23 mouse cellular contexts compared by ENCODE assay signal in genomic region chr17:72661678-72662077, GRCm38 (mm10). TPM values are rescaled to one million over a fixed set of nuclear protein-coding genes. Genes with fewer than 3 reads are reported as not detected.
"Had no signal": no experiment of that assay in that cellular context is flagged by ENCODE, and none has a peak within 500 bp of the region (broad histone marks: within the 10 kb centered on the region; RNA-seq: fewer than 3 reads in every experiment).

No protein-coding gene starts in this region.

- H3K27me3 ChIP-seq: limb, embryonic 15.5 days; midbrain, embryonic 12.5 days; midbrain, embryonic 15.5 days; neural tube, embryonic 12.5 days; neural tube, embryonic 15.5 days had no signal

- H3K36me3 ChIP-seq: limb, embryonic 15.5 days; midbrain, embryonic 12.5 days; midbrain, embryonic 15.5 days; neural tube, embryonic 12.5 days; neural tube, embryonic 15.5 days had no signal

- H3K4me3 ChIP-seq: layer of hippocampus, adult 2 months; limb, embryonic 15.5 days; midbrain, embryonic 12.5 days; midbrain, embryonic 15.5 days; neural tube, embryonic 12.5 days; neural tube, embryonic 15.5 days had no signal

- DNase-seq: kidney, adult 11 months; kidney, adult 9 months; kidney, postnatal 25 days; layer of hippocampus, adult 9-11 months; liver, postnatal 0 days; lung, embryonic 14.5 days; lung, postnatal 36 days; right cerebral cortex, adult 18-20 months; right cerebral cortex, postnatal 14 days; right cerebral cortex, postnatal 4 days; thymus, adult 2 months; thymus, postnatal 14 days; thymus, postnatal 4 days had no signal

- H3K27ac ChIP-seq: kidney, postnatal 0 days; layer of hippocampus, adult 2 months; limb, embryonic 15.5 days; liver, embryonic 14.5 days; midbrain, embryonic 12.5 days; midbrain, embryonic 15.5 days; neural tube, embryonic 12.5 days; neural tube, embryonic 15.5 days; stomach, postnatal 0 days had no signal

- H3K4me1 ChIP-seq: limb, embryonic 15.5 days had no signal

- ATAC-seq: liver, postnatal 0 days; lung, postnatal 0 days; midbrain, embryonic 15.5 days had no signal

- H3K9me3 ChIP-seq: limb, embryonic 15.5 days; midbrain, embryonic 12.5 days; midbrain, embryonic 15.5 days; neural tube, embryonic 12.5 days; neural tube, embryonic 15.5 days had no signal

RNA-seq across cellular contexts. Expression of gene Alk, which starts 57.3 kb away (rescaled TPM):
- polyA plus RNA-seq: lung, postnatal 0 days had no signal
